Mouse (Mus musculus) urinary bladder, postnatal 0 days (tissue): ENCODE results near the gene Olfr884. TPM values are rescaled to one million over a fixed set of nuclear protein-coding genes. Genes with fewer than 3 reads are reported as not detected.

Source experiments
- polyA plus RNA-seq: library from polyadenylated mRNA; unstranded; fragments of >200 nt; fragmentation: Nextera tagmentation; extraction: Ambion mirVana; gene quantifications from 2 replicates; pipeline ENCODE4 v1.2.1, GENCODE M21; 2015

Olfr884 gene
- polyA plus RNA-seq, result not detected in 2 replicates

GRCm38 (mm10) chr9:38046255-38046654 lies at the start of gene Olfr884:
Gene Olfr884, plus strand, starts transcription at chr9:38046555.

GRCm38 (mm10) chr9:38025508-38025907 lies 20.8 kb upstream of the Olfr884 start, which contains the start of gene Olfr883:
Gene Olfr883, plus strand, starts transcription at chr9:38025808.

GRCm38 (mm10) chr9:38061022-38061421 lies 14.7 kb downstream of the Olfr884 start, which contains the start of gene Olfr885:
Gene Olfr885, plus strand, starts transcription at chr9:38061322.

GRCm38 (mm10) chr9:38083772-38084171 lies 37.4 kb downstream of the Olfr884 start, which contains the start of gene Olfr887:
Gene Olfr887, plus strand, starts transcription at chr9:38084072.

Other genes with a start within 250 kb of the Olfr884 start
- not detected in 2 replicates for gene Olfr876, start 243.5 kb upstream of the Olfr884 start, polyA plus RNA-seq
- not detected in 2 replicates for gene Olfr877, start 192.3 kb upstream of the Olfr884 start, polyA plus RNA-seq
- not detected in 2 replicates for gene Olfr145, start 149.8 kb upstream of the Olfr884 start, polyA plus RNA-seq
- not detected in 2 replicates for gene Olfr878, start 128.7 kb upstream of the Olfr884 start, polyA plus RNA-seq
- gene Olfr881, start 54.7 kb upstream of the Olfr884 start, polyA plus RNA-seq, result not detected in 2 replicates
- gene Olfr883, start 20.7 kb upstream of the Olfr884 start, polyA plus RNA-seq, result not detected in 2 replicates
- not detected in 2 replicates for gene Olfr885, start 14.8 kb downstream of the Olfr884 start, polyA plus RNA-seq
- gene Olfr887, start 37.5 kb downstream of the Olfr884 start, polyA plus RNA-seq, result not detected in 2 replicates
- not detected in 2 replicates for gene Olfr888, start 61.6 kb downstream of the Olfr884 start, polyA plus RNA-seq
- gene Olfr889, start 68.6 kb downstream of the Olfr884 start, polyA plus RNA-seq, result 0.02 TPM in 2 replicates
- gene Olfr890, start 96.0 kb downstream of the Olfr884 start, polyA plus RNA-seq, result 0.04 TPM in 1 of 2 replicates, not detected in the other
- not detected in 2 replicates for gene Olfr891, start 134.3 kb downstream of the Olfr884 start, polyA plus RNA-seq
- gene Olfr893, start 161.8 kb downstream of the Olfr884 start, polyA plus RNA-seq, result 0.13 and 0.17 TPM in 2 replicates
- gene Olfr894, start 171.5 kb downstream of the Olfr884 start, polyA plus RNA-seq, result not detected in 2 replicates
- gene Olfr143, start 206.2 kb downstream of the Olfr884 start, polyA plus RNA-seq, result not detected in 2 replicates
- gene Olfr895, start 221.3 kb downstream of the Olfr884 start, polyA plus RNA-seq, result not detected in 2 replicates
- gene Olfr896-ps1, start 244.6 kb downstream of the Olfr884 start, polyA plus RNA-seq, result not detected in 2 replicates